Mouse (Mus musculus): ENCODE results near the gene Pebp1.
A peak's percentile ranks its signal among the peaks of the same experiment; 100 is the strongest.

Pebp1 gene

GRCm38 (mm10) chr5:117240761-117241322, 46.6 kb downstream of the Pebp1 start:
- DNase-seq (ENCODE audit: low spot score), result peak; percentile 39

- DNase-seq (ENCODE audit: low spot score), result peak; percentile 62
Observed at GRCm38 (mm10) chr5:117240321-117240731, 47.1 kb downstream of the Pebp1 start.

DNA sequence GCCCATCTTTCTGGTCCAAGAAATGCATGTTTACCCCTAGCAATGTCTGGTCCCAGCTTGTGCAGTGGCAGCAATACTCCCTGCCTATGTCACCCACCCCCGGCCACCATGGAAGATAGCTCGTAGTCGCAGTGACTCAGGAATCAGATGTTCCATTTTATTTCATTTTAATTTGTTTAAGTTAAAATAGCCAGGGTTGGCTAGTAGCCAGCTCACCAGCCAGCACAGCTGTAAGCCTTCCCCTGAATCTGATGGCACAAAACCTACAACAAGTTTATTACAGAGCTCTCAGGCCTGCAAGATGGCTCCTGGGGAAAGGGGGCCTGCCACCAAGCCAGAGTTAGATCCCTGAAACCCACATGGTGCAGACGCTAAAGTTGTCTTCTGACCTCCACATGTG, 48.3 kb downstream of the Pebp1 start:
- DNase-seq (ENCODE audit: low spot score), result no peak

DNA sequence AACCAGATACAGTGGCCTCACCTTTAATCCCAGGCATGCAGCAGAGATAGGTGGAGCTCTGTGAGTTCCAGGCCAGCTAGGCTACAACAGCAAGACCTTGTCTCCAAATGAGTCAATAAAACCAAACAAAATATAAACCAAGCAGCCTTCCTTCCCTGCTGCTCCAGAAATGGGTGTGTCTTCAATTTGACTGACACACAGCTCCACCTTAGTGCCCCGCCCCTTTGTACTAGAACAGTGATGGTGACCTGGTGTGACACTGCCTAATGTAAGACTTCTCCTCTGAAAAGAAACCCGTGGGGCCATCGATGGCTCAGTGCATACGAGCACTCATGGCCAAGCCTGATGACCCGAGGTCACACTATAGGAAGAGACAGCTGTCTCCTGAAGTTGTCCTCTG, 50.9 kb downstream of the Pebp1 start:
- no peak for DNase-seq (ENCODE audit: low spot score)

All from retina, embryonic 14.5 days (tissue).